7 mouse cellular contexts compared by ENCODE assay signal in genomic region chr11:108910328-108910886, GRCm38 (mm10). TPM values are rescaled to one million over a fixed set of nuclear protein-coding genes. Genes with fewer than 3 reads are reported as not detected.
A peak's percentile ranks its signal among the peaks of the same experiment; 100 is the strongest.
DNase-seq lines count a peak whose midpoint lies in the region; ATAC-seq lines count a peak whose summit lies in the region.

No protein-coding gene starts in this region.

- H3K27me3 ChIP-seq in kidney, embryonic 15.5 days, result 0 out of 2 replicates have a peak, but pooled peaks cover 11% of the 10 kb centered on the region
- peaks cover 26% of the 10 kb centered on the region for H3K27me3 ChIP-seq in forebrain, embryonic 13.5 days
- H3K27me3 ChIP-seq in liver, embryonic 16.5 days (ENCODE audit: control insufficient read depth, insufficient read depth, low read depth, low read length), result peaks cover 11% of the 10 kb centered on the region
- H3K27me3 ChIP-seq in midbrain, embryonic 16.5 days (ENCODE audit: control insufficient read depth, insufficient read depth, low read depth, low read length), result peaks cover 10% of the 10 kb centered on the region

- H3K4me1 ChIP-seq in kidney, embryonic 15.5 days, result peaks cover 27% of the 10 kb centered on the region
- peaks cover 12% of the 10 kb centered on the region for H3K4me1 ChIP-seq in forebrain, embryonic 13.5 days
- H3K4me1 ChIP-seq in liver, embryonic 16.5 days (ENCODE audit: control insufficient read depth, low read depth, low read length), result peaks cover 7% of the 10 kb centered on the region; the same call in 1 of the 2 replicates
- H3K4me1 ChIP-seq in midbrain, embryonic 16.5 days (ENCODE audit: control insufficient read depth, insufficient read depth, low read length), result peaks cover 6% of the 10 kb centered on the region

- ATAC-seq in kidney, embryonic 15.5 days (replicated peaks; ENCODE audit: low FRiP score), result no peak
- no peak for ATAC-seq in forebrain, embryonic 13.5 days
- no peak for ATAC-seq in liver, embryonic 16.5 days (ENCODE audit: low read depth)
- no peak for ATAC-seq in midbrain, embryonic 16.5 days

- no peaks in the 10 kb centered on the region for H3K36me3 ChIP-seq in kidney, embryonic 15.5 days
- H3K36me3 ChIP-seq in forebrain, embryonic 13.5 days (ENCODE audit: poor library complexity, severe bottlenecking), result no peaks in the 10 kb centered on the region
- no peaks in the 10 kb centered on the region for H3K36me3 ChIP-seq in liver, embryonic 16.5 days (ENCODE audit: control insufficient read depth, insufficient read depth)
- no peaks in the 10 kb centered on the region for H3K36me3 ChIP-seq in midbrain, embryonic 16.5 days (ENCODE audit: control insufficient read depth, insufficient read depth, low read length)

- no peak for DNase-seq in kidney, postnatal 25 days
- DNase-seq in ZHBTc4 (ENCODE audit: low read depth, low spot score), result peak; percentile 71
- DNase-seq in cerebellum, postnatal 4 days (ENCODE audit: low spot score in 2 of 2), result no peak

- H3K4me3 ChIP-seq in kidney, embryonic 15.5 days (replicated peaks), result peak overlapping the region; percentile 14
- no peak overlapping the region for H3K4me3 ChIP-seq in forebrain, embryonic 13.5 days
- H3K4me3 ChIP-seq in liver, embryonic 16.5 days (ENCODE audit: low read depth, low read length), result no peak overlapping the region
- no peak overlapping the region for H3K4me3 ChIP-seq in midbrain, embryonic 16.5 days (ENCODE audit: low read depth, low read length)

- H3K4me2 ChIP-seq in kidney, embryonic 15.5 days, result peak overlapping the region; percentile 57
- H3K4me2 ChIP-seq in forebrain, embryonic 13.5 days, result peak overlapping the region; percentile 22
- H3K4me2 ChIP-seq in liver, embryonic 16.5 days (ENCODE audit: low read depth, low read length), result peak overlapping the region; percentile 37
- H3K4me2 ChIP-seq in midbrain, embryonic 16.5 days (ENCODE audit: low read length), result no peak overlapping the region

- H3K9me3 ChIP-seq in kidney, embryonic 15.5 days (replicated peaks), result no peaks in the 10 kb centered on the region
- no peaks in the 10 kb centered on the region for H3K9me3 ChIP-seq in forebrain, embryonic 13.5 days (replicated peaks)
- no peaks in the 10 kb centered on the region for H3K9me3 ChIP-seq in liver, embryonic 16.5 days (replicated peaks; ENCODE audit: control insufficient read depth, low read length)
- H3K9me3 ChIP-seq in midbrain, embryonic 16.5 days (replicated peaks; ENCODE audit: control insufficient read depth, low read length, poor library complexity, severe bottlenecking), result no peaks in the 10 kb centered on the region; the same call in 1 of the 2 replicates

- WGBS in kidney, embryonic 15.5 days, result 8% methylated on average over 14 of the region's 14 CpGs
- WGBS in forebrain, embryonic 13.5 days, result 7% methylated on average over 14 of the region's 14 CpGs
- WGBS in liver, embryonic 16.5 days (ENCODE audit: insufficient replicate concordance), result 2% methylated on average over 14 of the region's 14 CpGs
- 14% methylated on average over 14 of the region's 14 CpGs for WGBS in midbrain, embryonic 16.5 days

- no peak overlapping the region for H3K9ac ChIP-seq in kidney, embryonic 15.5 days
- H3K9ac ChIP-seq in forebrain, embryonic 13.5 days, result no peak overlapping the region
- H3K9ac ChIP-seq in liver, embryonic 16.5 days (ENCODE audit: low read depth, low read length), result no peak overlapping the region
- no peak overlapping the region for H3K9ac ChIP-seq in midbrain, embryonic 16.5 days (ENCODE audit: low read depth, low read length)

- no peak overlapping the region for H3K27ac ChIP-seq in kidney, embryonic 15.5 days
- no peak overlapping the region for H3K27ac ChIP-seq in forebrain, embryonic 13.5 days
- no peak overlapping the region for H3K27ac ChIP-seq in liver, embryonic 16.5 days (ENCODE audit: low read length)
- no peak overlapping the region for H3K27ac ChIP-seq in midbrain, embryonic 16.5 days (ENCODE audit: low read length)

RNA-seq across cellular contexts. Expression of gene Axin2, which starts 9.7 kb away (rescaled TPM):
- 5.8 and 7.0 TPM in 2 replicates for polyA plus RNA-seq in kidney, embryonic 15.5 days (2015; fragmentation: Nextera tagmentation; extraction: Ambion mirVana)
- polyA plus RNA-seq in forebrain, embryonic 13.5 days (2015; fragmentation: Nextera tagmentation; extraction: Ambion mirVana), result 9.6 and 11.4 TPM in 2 replicates
- 0.11 and 0.17 TPM in 2 replicates for polyA plus RNA-seq in liver, embryonic 16.5 days (2015; fragmentation: Nextera tagmentation; extraction: Ambion mirVana)
- polyA plus RNA-seq in midbrain, embryonic 16.5 days (2015; fragmentation: Nextera tagmentation; extraction: Ambion mirVana), result 9.3 and 11.3 TPM in 2 replicates
